Mouse (Mus musculus) CD4-positive naive resting alpha-beta T cell, adult 57 days (primary cell): ENCODE measurements around the gene Olfr478. TPM values are rescaled to one million over a fixed set of nuclear protein-coding genes. Genes with fewer than 3 reads are reported as not detected.

Experiments
- total RNA-seq: library from RNA; stranded (reverse); gene quantifications from one replicate; pipeline ENCODE4 v1.2.4, GENCODE M21; 2023

The Olfr478 gene
- not detected for total RNA-seq

GRCm38 (mm10) chr7:108033889-108034288 lies at the start of gene Olfr478:
TSS of gene Olfr478 (minus strand) at chr7:108033989.

GRCm38 (mm10) chr7:108079555-108079954 lies 45.8 kb upstream of the Olfr478 start, which contains the start of gene Olfr481:
TSS of gene Olfr481 (plus strand) at chr7:108079855.

GRCm38 (mm10) chr7:108067246-108067645 lies 33.5 kb upstream of the Olfr478 start, which contains the start of gene Olfr480:
TSS of gene Olfr480 (minus strand) at chr7:108067346.

GRCm38 (mm10) chr7:108050393-108050792 lies 16.6 kb upstream of the Olfr478 start, which contains the start of gene Olfr479:
TSS of gene Olfr479 (plus strand) at chr7:108050693.

GRCm38 (mm10) chr7:107986393-107986792 lies 47.4 kb downstream of the Olfr478 start, which contains the start of gene Olfr477:
TSS of gene Olfr477 (plus strand) at chr7:107986693.

Other genes starting within 250 kb of the Olfr478 start
- not detected for gene Ovch2, start 232.8 kb downstream of the Olfr478 start, total RNA-seq
- gene Olfr467, start 221.7 kb downstream of the Olfr478 start, total RNA-seq: not detected
- gene Olfr469, start 208.4 kb downstream of the Olfr478 start, total RNA-seq: not detected
- gene Olfr470, start 186.5 kb downstream of the Olfr478 start, total RNA-seq: not detected
- gene Olfr472, start 136.1 kb downstream of the Olfr478 start, total RNA-seq: 0.12 TPM
- not detected for gene Olfr473, start 103.5 kb downstream of the Olfr478 start, total RNA-seq
- gene Olfr474, start 79.3 kb downstream of the Olfr478 start, total RNA-seq: not detected
- not detected for gene Olfr476, start 69.2 kb downstream of the Olfr478 start, total RNA-seq
- not detected for gene Olfr477, start 47.3 kb downstream of the Olfr478 start, total RNA-seq
- not detected for gene Olfr479, start 16.7 kb upstream of the Olfr478 start, total RNA-seq
- gene Olfr480, start 33.4 kb upstream of the Olfr478 start, total RNA-seq: not detected
- not detected for gene Olfr481, start 45.9 kb upstream of the Olfr478 start, total RNA-seq
- gene Olfr482, start 63.6 kb upstream of the Olfr478 start, total RNA-seq: 1.5 TPM
- gene Olfr483, start 66.9 kb upstream of the Olfr478 start, total RNA-seq: not detected
- gene Olfr484, start 93.5 kb upstream of the Olfr478 start, total RNA-seq: not detected
- not detected for gene Olfr485, start 125.9 kb upstream of the Olfr478 start, total RNA-seq
- not detected for gene Olfr486, start 138.8 kb upstream of the Olfr478 start, total RNA-seq
- gene Olfr487, start 180.6 kb upstream of the Olfr478 start, total RNA-seq: not detected
- not detected for gene Olfr488, start 224.4 kb upstream of the Olfr478 start, total RNA-seq